Mouse (Mus musculus) erythroblast, embryonic 14.5 days (primary cell): Measurements from ENCODE around the gene Ifi206.

ENCODE experiments used
- GATA1 ChIP-seq: IDR thresholded peaks from 2 replicates; pipeline ENCODE4 v1.6.1; 2012; ENCODE audit warnings: low read length, inconsistent platforms, mixed read lengths
- TAL1 ChIP-seq: IDR thresholded peaks from 3 replicates; pipeline ENCODE4 v1.6.1; 2012; ENCODE audit warnings: low read length, inconsistent platforms, mixed read lengths

GRCm38 (mm10) chr1:173437161-173437953, 53.5 kb downstream of the Ifi206 start:
- TF ChIP-seq GATA1 (no peak), TAL1 (no peak)
